Mouse (Mus musculus) large intestine, adult 2 months (tissue): ENCODE data around the gene Tom1l2. TPM values are rescaled to one million over a fixed set of nuclear protein-coding genes. Genes with fewer than 3 reads are reported as not detected.

Source experiments
- DNase-seq: peaks from one replicate; pipeline ENCODE4 v3.0.0-alpha.2; 2012; ENCODE audit warnings: low read depth, low spot score
- WGBS: fragments of 180-500 bp; shearing (Covaris S2); methylation state at CpG from one replicate; pipeline ENCODE4 v1.1.7; 2018; 5-methylcytosine and 5-hydroxymethylcytosine counted together
- polyA plus RNA-seq: library from polyadenylated mRNA; depleted of rRNA; stranded (reverse); fragments of >200 nt; gene quantifications from 2 replicates; pipeline ENCODE4 v1.2.3, GENCODE M21; 2012

Tom1l2 gene
- polyA plus RNA-seq, 1 experiment = 41.5 TPM

DNA sequence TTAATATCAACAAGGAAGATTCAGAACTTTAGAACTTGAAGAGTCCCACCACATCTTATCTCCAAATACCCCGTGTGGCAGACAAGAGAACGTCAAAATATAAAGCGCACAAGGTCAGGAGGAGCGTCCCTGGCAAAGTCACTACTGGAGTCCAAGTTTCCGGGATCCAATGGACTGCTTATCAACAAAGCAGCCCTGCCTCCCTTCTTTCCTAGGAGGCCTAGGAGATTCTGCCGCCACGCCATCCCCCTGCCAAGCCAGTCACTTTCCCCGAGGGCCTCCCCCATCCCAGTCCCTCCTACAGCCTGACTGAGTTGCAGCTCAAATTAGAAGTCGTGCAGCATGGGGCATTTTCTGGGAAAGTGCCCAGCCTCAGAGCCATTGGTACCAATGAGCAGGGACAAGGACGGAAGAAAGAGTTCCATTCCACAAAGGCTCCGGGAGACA lies 757 bp downstream of the Tom1l2 start:
- no peak for DNase-seq
- 3% methylated on average over 11 of the region's 11 CpGs for WGBS

DNA sequence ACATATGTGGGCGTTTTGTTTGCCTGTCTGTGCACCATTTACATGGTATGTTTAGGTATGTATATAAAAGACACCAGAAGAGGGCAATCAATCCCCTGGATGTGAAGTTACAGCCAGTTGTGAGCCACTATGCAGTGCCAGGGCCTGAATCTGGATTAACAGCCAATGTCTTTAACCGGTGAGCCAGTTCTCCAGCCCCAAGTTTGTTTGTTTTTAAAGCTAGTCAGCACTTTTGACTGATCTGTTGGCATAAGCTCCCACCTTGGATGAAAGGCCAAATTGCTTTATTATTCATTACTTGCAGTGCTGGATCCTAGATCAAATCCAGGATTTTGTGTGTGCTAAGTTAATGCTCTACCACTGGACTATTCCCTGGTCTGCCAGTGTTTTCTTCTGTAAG lies 1.3 kb downstream of the Tom1l2 start:
- DNase-seq = no peak
- WGBS = 30% methylated on average over 2 of the region's 2 CpGs

DNA sequence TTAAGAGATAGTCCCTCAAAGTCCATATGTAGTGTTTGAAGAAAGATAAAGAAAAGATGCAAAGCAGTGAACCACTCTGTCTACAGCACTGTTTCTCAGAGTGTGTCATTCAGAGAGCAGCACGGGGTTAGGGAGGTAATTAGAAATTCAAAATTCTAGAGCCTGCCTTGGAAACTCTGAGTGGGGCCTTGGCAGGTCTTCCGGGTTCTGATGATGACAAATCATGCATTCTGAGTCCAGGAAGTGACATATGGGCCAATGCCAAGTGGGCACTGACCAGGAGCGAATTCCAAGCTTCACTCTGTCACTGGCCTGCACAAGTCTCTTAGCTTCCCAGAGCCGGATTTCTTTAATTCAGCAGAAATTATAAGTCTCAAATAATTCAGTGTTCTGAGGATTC lies 6.2 kb downstream of the Tom1l2 start:
- 26% methylated on average over 4 of the region's 4 CpGs for WGBS
- no peak for DNase-seq

DNA sequence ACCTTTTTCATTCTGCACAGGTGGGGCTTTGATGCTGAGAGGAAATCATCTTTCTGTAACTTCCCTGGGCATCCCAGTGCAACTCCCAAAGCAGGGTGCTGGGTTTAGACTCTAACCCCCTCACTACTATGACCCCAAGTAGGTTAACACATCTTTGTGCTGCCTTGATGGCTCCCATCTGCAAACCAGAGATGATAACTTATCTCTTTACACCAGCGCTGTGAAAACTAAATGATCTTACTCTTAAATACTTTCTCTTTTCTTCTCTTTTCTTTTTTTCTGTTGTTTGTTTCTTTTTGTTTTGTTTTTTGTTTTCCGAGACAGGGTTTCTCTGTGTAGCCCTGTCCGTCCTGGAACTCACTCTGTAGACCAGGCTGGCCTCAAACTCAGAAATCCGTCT lies 6.8 kb downstream of the Tom1l2 start:
- WGBS = 91% methylated on average over 4 of the region's 4 CpGs
- no peak for DNase-seq

DNA sequence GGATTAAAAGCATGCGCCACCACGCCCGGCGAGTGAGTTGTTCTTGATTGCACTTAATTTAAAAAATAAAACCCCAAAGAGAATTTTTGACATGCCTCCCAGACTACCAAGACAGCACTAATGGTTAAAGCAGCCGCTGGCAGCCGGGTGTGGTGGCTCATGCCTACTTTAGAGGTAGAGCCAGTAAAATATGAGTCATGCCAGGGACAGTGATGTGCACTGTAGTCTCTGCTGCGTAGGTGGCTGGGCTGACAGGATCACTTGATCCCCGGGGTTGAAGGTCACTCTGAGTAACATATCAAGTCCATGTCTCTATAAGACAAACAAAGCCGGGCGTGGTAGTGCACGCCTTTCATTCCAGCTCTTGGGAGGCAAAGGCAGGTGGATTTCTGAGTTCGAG lies 13.3 kb downstream of the Tom1l2 start:
- WGBS = 37% methylated on average over 12 of the region's 12 CpGs
- DNase-seq = peak; percentile 76

DNA sequence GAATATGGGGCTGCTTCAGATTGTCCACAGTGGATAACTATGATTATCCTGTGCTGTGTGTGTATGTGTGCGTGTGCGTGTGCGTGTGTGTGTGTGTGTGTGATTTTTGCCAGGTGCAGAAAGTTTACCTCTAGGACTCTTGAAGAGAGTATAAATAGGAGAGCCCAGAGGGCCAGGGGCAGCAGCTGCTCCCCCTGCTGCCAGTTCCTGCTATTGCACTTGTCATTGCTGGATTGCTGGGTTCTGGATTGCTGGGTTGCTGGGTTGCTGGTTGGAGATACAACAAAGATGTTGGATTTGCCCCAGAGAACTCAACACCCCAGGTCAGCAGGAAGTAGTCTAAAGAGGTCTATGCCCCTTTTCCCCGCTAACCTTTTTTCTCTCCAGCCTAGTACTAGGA lies 14.4 kb downstream of the Tom1l2 start:
- no peak for DNase-seq
- WGBS = 88% methylated on average over 4 of the region's 4 CpGs

DNA sequence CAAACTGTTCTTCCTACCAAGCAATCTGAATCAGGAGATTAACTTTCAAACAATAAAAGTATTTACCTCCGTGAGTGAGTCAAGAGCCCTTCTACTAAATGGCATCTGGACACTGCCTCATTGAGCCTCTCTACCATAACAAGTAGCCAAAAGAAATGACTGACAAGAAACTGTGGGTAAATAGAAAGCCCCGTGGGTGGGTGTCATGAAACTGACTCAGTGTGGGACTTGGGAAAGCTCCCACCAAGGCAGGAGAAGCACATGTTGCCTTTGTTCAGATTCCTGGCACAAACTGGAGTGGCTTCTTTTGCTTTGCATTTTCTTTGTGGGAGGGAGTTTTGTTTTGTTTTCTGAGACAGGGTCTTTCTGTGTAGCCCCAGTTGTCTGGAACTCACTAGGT lies 16.9 kb downstream of the Tom1l2 start:
- WGBS = 51% methylated on average over 2 of the region's 2 CpGs

DNA sequence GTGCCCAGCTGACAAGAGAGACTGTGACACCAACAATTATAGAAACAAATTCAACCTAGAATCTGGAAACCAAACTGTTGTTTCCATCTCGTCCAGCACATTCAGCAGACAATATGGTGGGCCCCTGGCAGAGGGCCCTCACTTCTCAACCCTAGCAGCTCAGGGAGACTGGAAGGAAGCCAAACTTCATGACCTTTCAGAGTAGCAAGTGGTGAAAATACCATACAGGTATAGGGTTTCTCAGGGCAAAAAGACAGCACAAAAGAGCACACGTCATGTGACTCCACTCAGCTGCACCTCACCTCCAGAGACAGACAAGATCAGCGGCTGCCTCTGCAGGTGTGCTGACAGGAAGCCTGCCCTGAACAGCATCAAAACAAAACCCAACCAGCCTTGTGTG lies 18.6 kb downstream of the Tom1l2 start:
- DNase-seq = no peak
- 78% methylated on average over 3 of the region's 3 CpGs for WGBS

More for the DNA sequence above, 16.9 kb downstream of the Tom1l2 start:
- no peak for DNase-seq

DNA sequence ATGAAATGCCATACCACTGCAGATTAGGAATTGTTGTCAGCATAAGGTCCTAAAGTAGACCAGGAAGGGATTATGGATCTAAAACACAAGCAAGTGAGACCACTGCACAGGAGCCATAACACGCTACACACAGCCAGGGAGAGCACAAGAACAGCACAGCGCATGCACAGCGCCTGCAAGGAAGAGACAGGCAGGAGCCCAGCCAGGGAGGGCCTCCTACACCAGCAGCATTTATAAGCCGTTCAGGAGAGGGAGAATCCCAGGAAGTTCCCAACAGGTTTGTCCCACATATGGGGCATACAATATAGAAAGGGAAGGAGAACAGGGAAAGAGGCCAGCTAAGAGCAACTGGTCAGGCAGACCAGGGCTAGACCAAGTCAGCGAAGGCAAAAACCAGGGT lies 19.2 kb downstream of the Tom1l2 start:
- no peak for DNase-seq
- 81% methylated on average over 5 of the region's 5 CpGs for WGBS

DNA sequence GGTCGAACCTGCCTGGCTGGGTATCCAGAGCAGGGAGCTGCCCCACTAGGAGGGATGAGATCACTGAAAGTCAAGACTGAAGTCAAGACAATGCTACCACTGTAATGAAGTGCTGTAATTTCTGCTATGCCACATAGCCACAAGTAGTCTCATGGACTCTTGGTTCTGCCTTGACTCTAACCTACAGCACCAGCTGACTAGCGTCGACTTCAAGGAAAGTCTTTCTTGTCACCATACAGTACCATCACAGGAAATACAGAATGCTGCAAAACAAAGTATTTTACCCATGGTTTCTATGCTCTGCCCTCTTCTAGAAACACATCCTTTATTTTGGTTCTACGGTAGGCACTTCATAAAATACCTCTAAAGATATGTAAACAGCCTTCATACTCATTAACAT lies 22.2 kb downstream of the Tom1l2 start:
- DNase-seq = no peak
- 79% methylated on average over 4 of the region's 4 CpGs for WGBS

DNA sequence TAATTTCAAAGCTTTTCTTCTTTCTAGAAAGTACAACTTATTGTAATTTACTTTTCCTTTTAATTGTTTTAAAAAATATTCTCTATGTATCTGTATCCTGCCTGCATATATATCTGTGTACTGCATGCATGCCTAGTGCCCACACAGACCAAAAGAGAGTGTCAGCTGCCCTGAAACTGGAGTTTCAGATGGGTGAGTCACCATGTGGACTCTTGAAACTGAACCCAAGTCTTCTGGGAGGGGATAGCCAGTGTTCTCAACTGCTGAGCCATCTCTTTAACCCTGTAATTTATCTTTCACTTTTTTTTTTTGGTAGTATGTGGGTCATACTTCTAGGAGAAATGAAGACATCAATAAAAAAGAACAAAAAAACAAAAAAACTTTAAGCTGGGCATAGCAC lies 29.0 kb downstream of the Tom1l2 start:
- DNase-seq = no peak

DNA sequence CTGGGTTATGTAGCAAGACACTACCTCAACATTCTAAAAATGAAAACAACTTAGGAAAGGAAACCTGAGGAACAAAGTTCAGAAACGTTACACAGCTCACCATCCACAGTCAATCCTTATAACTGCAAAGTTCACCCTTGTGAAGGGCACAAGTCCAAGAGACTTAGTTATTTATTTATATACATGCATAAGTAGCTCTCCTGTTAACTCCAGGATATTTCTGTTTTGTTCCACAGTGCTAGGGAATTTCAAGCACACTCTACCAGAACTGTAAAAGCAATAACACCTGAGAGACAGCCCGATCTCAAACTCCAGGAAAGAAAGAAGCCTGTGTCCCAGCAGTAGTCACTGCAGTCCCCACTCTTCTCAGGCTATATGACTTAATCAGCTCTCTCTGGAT lies 31.3 kb downstream of the Tom1l2 start:
- 27% methylated on average over 2 of the region's 2 CpGs for WGBS
- no peak for DNase-seq

DNA sequence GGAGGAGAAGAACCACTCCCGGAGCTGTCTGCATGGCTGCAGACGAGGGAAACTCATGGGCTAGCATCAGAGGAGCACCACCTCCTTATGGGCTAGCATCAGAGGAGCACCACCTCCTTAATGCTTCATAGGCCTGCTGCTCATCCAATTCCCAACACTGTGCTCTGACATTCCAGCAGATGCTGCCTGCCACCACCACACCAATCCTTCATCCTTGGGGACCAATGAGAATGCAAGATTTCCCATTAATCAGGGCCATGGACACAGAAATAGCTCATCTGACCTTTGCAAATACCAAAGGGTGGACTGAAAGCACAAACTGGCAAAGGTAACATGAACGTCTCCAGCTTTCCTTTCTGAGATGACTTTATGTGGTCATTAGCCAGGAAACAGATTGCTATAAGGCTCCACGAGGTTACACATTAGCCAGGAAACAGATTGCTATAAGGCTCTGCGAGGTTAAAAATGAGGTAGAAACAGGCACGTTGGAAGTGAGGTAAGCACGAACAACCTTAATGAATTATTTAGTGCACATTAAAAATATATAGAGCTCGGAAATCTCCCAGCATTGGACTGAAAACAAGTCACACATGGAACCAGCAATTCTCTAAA lies 32.2 kb downstream of the Tom1l2 start:
- DNase-seq = no peak
- 27% methylated on average over 8 of the region's 8 CpGs for WGBS

DNA sequence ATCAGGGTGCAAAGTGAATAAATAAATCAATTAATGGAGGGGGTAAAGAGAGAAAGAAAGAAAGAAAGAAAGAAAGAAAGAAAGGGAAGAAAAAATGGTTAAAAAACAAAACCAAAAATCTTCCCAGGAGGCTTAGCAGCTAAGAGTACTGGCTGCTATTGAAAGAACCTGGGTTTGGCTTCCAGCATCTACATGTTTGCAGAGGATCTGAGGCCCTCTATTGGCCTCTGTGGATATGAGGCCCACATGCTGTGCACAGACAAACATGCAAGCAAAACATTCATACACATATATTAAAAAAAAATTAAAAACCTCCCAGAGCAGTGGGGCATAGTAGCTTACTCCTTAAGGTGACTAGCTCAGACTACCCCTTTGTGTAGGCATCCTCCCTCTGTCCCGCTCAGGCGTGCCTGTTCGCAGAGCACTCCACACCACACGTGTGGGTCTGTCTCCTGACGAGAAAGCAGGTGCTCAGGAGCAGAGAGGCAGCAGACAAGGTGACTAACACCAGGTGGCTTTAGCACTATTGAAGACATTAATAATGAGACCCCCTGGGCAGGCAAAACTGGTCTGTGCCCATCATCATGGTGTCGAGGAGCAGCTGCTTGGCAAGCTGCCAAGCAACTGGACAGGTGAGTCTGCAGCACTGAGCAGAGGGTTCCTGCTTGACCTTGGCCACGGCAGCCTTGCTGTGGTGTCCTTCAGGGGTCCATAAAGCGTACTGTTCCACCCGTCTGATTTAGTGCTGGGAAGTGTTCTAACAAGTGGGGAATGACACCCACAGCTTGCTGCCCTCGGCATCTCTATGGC lies 33.2 kb downstream of the Tom1l2 start:
- WGBS = 52% methylated on average over 10 of the region's 10 CpGs
- DNase-seq = no peak

DNA sequence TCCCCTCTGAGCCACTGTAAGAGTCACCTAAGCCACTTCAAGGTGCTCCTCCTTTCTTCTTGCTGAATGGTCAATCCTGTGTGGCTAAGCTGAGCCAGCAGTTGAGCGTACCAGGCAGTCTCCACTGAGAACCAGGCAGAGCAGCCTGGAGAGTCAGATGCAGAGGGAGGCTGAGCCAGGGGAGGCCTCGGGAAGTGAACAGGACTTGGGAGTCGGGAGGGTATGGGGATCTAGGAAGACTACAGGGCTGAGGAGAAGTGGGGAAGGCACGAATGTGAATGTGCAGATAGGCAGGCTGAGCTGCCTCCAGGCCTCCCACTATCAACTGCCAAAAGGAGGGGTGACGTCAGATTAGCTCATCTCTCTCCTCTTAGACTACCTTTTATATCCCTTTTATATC lies 34.0 kb downstream of the Tom1l2 start:
- DNase-seq = no peak
- WGBS = 80% methylated on average over 5 of the region's 5 CpGs

DNA sequence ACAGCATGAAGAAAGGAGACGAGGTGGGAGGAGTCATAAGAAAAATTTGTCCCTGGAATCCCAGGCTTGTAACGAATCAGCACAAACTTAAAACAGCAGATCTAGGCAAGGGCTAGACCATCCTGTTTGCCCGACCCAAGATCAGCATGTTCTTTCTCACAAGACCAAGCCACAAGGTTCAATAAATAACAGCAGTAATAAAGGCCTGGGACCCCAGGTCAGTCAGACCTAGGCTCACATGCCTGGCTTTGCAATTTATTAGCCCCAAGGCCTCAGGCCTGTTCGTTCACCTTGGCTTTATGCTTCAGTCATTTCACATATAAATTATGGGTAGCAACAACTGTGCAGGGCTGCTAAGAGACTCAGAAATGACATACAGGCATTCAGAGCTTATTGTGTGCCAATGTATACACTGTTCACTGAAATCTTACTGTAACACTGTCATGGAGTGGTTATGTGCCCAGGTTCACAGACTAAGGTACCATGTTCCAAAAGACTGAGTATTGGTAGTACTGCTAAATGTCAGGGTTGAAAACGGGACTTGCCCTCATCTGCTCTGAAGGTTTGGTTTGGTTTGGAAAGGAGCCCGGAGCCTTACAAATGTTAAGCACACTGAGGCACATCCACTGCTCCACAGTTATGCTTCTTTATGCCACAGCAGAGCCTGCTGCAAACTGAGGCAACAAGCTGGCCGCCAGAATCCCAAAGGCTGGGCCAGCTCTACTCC lies 35.2 kb downstream of the Tom1l2 start:
- no peak for DNase-seq
- WGBS = 78% methylated on average over 7 of the region's 7 CpGs

DNA sequence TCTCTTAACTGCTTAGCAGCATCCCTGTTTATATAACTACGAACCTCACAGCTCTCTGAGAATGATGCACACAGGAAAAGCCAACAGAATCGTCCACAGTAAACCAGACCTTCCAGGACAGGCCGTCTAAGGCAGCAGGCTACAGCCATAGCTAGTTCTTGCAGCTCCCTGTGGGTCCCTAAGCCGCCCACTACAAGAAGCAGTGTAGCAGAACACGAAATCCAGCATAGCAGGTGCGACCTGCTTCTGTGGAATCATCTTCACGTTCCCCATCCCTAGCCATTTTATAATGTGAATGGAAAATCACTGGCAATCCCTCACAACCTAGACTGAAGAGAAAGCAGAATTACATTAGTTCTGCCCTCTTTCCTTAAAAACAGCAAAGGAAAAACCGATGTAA lies 35.8 kb downstream of the Tom1l2 start:
- 76% methylated on average over 8 of the region's 8 CpGs for WGBS
- DNase-seq = no peak

DNA sequence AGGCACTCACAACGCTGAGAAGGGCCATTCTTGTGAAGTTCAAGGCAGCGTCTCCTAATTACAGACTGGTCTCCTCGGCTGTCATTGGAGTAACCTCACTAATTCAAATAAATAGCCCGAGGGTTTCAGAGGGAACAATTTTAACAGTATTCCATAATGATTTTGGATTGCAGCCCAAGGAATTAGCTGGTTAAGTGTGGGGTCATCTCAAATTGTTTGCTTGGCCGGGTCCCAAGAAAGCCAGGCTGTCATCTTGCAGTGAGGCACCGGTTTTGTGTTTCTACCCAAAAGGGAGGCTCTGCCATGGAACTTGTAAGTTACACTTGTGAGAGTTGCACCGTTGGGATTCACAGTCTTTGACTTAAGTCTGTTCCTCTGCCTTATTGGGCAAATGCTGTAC lies 36.5 kb downstream of the Tom1l2 start:
- WGBS = 34% methylated on average over 7 of the region's 7 CpGs
- DNase-seq = no peak

DNA sequence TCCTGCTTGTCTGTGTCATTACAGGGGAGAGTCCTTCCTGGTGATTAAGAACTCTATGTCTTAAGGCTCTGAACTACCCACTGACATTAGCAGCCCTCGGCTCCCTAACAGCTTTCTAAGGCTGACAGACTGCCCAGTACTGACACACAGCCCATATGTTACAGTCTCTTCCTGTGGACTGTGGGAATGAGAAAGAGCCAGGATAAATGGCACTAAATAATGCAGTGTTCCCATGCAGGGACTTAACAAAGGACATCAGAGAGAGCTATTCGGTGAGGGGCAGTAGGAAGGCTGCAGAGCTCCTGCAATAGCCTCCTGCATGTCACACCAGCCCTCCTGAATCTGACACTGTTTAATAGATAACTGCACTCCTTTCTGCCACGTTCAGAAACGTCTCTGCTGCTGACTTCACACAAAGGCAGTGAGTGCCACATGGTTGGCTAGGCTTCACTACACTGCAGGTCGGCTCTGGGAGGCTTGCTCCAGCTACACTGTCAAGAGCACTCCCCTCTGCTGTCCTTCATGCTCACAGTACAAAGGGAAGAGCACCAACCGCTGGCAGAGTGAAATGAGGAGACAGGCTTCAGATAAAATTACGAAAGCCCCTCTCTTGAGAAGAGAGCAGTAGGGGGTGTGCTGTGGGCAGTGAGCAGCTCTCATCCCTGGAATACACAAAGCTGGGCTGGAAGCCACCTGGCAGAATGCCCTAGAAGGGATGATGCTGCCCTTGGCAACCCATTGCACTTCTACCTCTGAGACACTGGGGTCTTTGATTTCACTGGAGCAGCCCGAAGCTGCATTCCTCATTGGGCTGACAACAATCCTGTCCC lies 41.5 kb downstream of the Tom1l2 start:
- no peak for DNase-seq
- WGBS = 31% methylated on average over 8 of the region's 8 CpGs

DNA sequence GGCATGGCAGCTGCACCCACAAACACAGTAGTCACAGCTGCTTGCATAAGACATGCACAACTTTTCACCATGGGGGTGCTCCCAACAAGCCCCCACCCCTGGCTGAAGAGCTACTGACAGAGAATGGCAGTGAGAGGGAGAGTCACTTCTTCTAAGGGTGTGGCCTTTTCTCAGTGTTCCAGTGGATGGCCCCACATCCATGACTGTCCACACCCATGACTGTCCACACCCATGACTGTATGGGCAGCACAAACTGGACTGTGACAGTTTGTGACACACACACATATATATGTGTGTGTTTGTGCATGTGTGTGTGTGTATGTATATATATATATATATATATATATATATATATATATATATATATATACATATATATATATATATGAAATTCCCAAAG lies 42.8 kb downstream of the Tom1l2 start:
- no peak for DNase-seq
